Mouse (Mus musculus) erythroblast, embryonic 14.5 days (primary cell): Measurements from ENCODE around the gene Tff2.

Experiments used
- GATA1 ChIP-seq: IDR thresholded peaks from 2 replicates; pipeline ENCODE4 v1.6.1; 2012; ENCODE audit warnings: low read length, inconsistent platforms, mixed read lengths
- TAL1 ChIP-seq: IDR thresholded peaks from 3 replicates; pipeline ENCODE4 v1.6.1; 2012; ENCODE audit warnings: low read length, inconsistent platforms, mixed read lengths

DNA sequence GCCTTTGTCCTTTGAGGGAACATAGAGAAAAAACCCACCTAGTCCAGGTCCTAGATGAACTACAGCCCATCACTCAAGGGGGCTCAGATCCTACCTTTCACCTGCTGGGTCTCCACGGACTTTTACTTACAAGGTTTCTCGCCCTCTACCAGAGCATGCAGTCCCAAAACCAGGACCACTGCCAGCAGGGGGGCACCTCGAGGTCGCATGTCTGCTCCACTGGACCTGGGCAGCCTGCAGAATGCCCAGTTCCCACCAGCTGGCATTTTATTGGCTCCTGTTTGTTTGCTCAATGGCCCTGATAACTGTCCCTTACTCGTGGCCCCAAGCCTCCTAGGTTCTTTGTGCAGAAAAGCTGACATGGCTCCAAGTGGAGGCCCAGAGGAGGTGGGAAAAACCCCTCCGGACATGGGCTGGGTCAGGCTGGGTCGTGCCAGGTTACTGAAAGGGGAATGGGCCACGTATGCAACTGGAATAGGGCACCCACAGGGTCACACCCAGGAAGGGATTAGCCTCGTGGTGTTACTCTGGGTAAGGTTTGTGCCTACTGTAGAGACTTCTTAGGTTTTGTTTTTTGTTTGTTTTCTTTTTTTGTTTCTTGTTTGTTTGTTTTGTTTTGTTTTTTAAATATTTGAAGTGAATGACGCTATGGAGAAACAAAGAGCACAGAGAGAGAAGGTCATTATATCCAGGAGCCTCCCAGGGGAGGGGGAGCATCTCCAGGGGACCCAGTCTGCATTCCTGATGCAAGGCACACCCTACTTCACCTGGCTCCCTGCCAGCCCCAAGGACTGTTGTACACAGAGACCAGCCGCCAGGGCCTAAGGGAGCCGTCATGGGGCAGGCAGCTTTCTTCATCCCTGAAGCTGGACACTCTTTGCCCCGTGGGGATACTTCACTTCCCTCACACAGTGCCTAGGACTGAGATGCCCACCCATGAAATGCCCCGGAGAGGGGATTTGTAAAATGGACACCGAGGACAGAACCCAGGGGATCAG is at the start of gene Tff2:
- no peak for TF ChIP-seq TAL1
- no peak for TF ChIP-seq GATA1
